Mouse (Mus musculus) C2C12 (cell line): ENCODE measurements around the gene Dpy19l2.

Experiments
- CEBPB ChIP-seq: IDR thresholded peaks from one replicate; pipeline ENCODE4 v1.6.1; 2011; ENCODE audit warnings: low read depth, mild to moderate bottlenecking, control low read depth, moderate library complexity
- CTCF ChIP-seq: IDR thresholded peaks from one replicate; pipeline ENCODE4 v1.5.1; 2011; ENCODE audit not compliant: control insufficient read depth, insufficient read depth, insufficient read length
- FOSL1 ChIP-seq: IDR thresholded peaks from one replicate; pipeline ENCODE4 v1.8.0; 2011; ENCODE audit warnings: mild to moderate bottlenecking, low read length; ENCODE audit not compliant: poor library complexity, insufficient read depth, severe bottlenecking
- MAX ChIP-seq: IDR thresholded peaks from one replicate; pipeline ENCODE4 v1.6.1; 2011; ENCODE audit warnings: mild to moderate bottlenecking, control low read depth
- MYOD1 ChIP-seq: IDR thresholded peaks from one replicate; pipeline ENCODE4 v1.6.1; 2011; ENCODE audit warnings: low read depth; ENCODE audit not compliant: control insufficient read depth, insufficient read length
- MYOG ChIP-seq: IDR thresholded peaks from one replicate; pipeline ENCODE4 v1.6.1; 2011; ENCODE audit not compliant: control insufficient read depth, insufficient read length; ENCODE audit errors: extremely low read depth
- USF1 ChIP-seq: IDR thresholded peaks from one replicate; pipeline ENCODE4 v1.6.1; 2011; ENCODE audit warnings: low read depth, mild to moderate bottlenecking, control low read depth, moderate library complexity

DNA sequence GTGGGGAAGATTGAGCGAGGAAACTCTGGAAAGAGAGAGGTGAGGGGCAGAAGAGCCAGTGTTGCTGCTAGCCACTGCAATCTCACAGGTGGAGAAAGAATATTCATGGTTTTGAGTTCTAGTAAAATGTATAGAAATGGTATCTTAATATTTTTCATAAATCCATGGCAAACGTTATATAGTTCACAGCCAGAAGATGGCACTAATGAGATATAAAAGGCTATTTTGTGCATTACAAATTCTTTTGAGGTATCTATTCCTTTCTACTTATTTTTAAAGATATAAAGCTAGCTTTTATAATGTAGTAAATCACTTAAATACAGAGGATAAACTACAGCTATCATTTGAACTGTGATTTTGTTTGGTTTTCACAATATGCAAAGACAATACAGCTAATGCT is 157.9 kb downstream of the Dpy19l2 start:
- TF ChIP-seq CTCF = no peak
- TF ChIP-seq MYOG = no peak
- TF ChIP-seq MYOD1 = no peak
- no peak for TF ChIP-seq MAX
- TF ChIP-seq USF1 = no peak
- TF ChIP-seq CEBPB = no peak
- no peak for TF ChIP-seq FOSL1
